Mouse (Mus musculus) heart, postnatal 0 days (tissue): ENCODE measurements at regions not wholly inside any gene's neighbourhood (a gene's known extent, or its start where the extent isn't known, plus 50 kb on each side); places are given as distances from the start of the nearest gene placed in this dataset.
A peak's percentile ranks its signal among the peaks of the same experiment; 100 is the strongest.

Source experiments
- ATAC-seq: fragments of 200-750 bp; cut with Nextera tagmentation; 2 replicates; pipeline ENCODE4 v1.8.0; 2017; ENCODE audit warnings: low read depth, moderate number of reproducible peaks, moderate library complexity; ENCODE audit not compliant: insufficient read depth
- DNase-seq: peaks from one replicate; pipeline ENCODE4 v3.0.0-alpha.2; 2016; ENCODE audit warnings: low spot score
- H3K27ac ChIP-seq: fragments of 300-500 bp; sonication (generic); 2 replicates; pipeline ENCODE4 v1.5.1; 2014; ENCODE audit warnings: low read depth, mild to moderate bottlenecking
- H3K27me3 ChIP-seq: fragments of 300-500 bp; sonication (generic); 2 replicates; pipeline ENCODE4 v1.6.1; 2014; ENCODE audit warnings: low read length, mixed read lengths; ENCODE audit not compliant: control insufficient read depth, insufficient read depth
- H3K36me3 ChIP-seq: fragments of 300-500 bp; sonication (generic); replicated peaks from 2 replicates; pipeline ENCODE4 v1.6.1; 2014; ENCODE audit warnings: low read length, mixed read lengths; ENCODE audit not compliant: control insufficient read depth, insufficient read depth
- H3K4me1 ChIP-seq: fragments of 300-500 bp; sonication (generic); 2 replicates; pipeline ENCODE4 v1.6.1; 2014; ENCODE audit warnings: antibody characterized with exemption; ENCODE audit not compliant: control insufficient read depth, insufficient read depth
- H3K4me2 ChIP-seq: fragments of 300-500 bp; sonication (generic); 2 replicates; pipeline ENCODE4 v1.6.1; 2014; ENCODE audit warnings: low read depth, mild to moderate bottlenecking, low read length, moderate library complexity
- H3K4me3 ChIP-seq: fragments of 300-500 bp; sonication (generic); 2 replicates; pipeline ENCODE4 v1.5.1; 2014; ENCODE audit warnings: low read depth, low read length
- H3K9ac ChIP-seq: fragments of 300-500 bp; sonication (generic); replicated peaks from 2 replicates; pipeline ENCODE4 v1.6.1; 2014; ENCODE audit warnings: low read depth, low read length, mixed read lengths
- H3K9me3 ChIP-seq: fragments of 300-500 bp; sonication (generic); replicated peaks from 2 replicates; pipeline ENCODE4 v1.6.1; 2016; ENCODE audit warnings: low read length; ENCODE audit not compliant: control insufficient read depth
- CTCF ChIP-seq: IDR thresholded peaks from 2 replicates; pipeline ENCODE4 v1.5.1; 2016; ENCODE audit warnings: antibody characterized with exemption, control low read depth, low read depth
- EP300 ChIP-seq: IDR thresholded peaks from 2 replicates; pipeline ENCODE4 v1.6.1; 2016; ENCODE audit warnings: antibody characterized with exemption, low read depth
- WGBS: fragments of 180-500 bp; shearing (Covaris S2); extraction: QIAGEN DNeasy Blood & Tissue Kit; methylation state at CpG from one replicate; pipeline ENCODE4 v1.1.7; 2014; 5-methylcytosine and 5-hydroxymethylcytosine counted together

DNA sequence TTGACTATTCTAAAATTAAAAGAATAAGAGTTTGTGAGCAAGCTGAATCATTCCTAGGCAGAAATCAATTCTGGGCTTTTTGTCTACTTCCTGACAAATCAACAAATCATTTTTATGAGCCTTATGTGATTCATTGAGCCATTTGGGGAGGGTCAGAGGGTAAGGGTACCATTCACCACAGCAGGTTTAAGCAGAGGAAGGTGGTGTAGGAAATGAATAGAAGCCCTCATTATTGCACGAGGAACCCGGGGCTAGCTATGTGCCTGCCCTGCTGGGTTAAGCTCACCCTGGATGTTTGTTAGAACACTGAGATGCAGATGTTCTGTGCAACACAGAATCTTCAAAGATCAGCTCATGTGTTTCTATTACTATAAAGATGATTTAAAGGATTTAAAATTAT, 150.2 kb upstream of the Lyplal1 start:
- ATAC-seq (no peak), DNase-seq (no peak)
- Histone ChIP-seq H3K9ac (no peak overlapping the region), H3K27ac (no peak overlapping the region), H3K4me3 (no peak overlapping the region), H3K9me3 (0 out of 2 replicates have a peak, but pooled peaks cover 4% of the 10 kb centered on the region), H3K27me3 (no peaks in the 10 kb centered on the region), H3K4me1 (no peaks in the 10 kb centered on the region; the same call in 1 of the 2 replicates), H3K36me3 (no peaks in the 10 kb centered on the region), H3K4me2 (no peak overlapping the region)
- 69% methylated on average over 2 of the region's 2 CpGs for WGBS
- no peak for TF ChIP-seq CTCF
- no peak for TF ChIP-seq EP300

DNA sequence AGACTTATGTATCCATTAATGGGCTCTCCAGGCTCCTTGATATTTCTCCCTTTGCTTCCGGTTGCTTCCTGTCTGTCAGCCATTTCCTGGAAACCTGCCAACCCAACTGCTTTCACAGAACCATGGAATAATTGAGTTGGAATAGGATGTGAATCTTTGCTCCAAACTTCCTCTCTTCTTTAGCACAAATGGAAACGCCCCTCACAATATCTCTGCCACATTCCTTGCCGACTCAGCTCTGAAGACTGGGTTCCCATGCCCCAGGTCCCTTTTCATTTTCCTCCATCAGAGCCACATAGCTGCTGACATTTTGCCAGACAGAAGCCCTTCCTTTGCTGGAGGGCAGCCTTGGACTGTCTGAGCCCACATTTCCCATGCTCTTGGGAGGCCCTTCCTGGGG, 147.5 kb upstream of the Lyplal1 start:
- 28% methylated on average over 3 of the region's 3 CpGs for WGBS

DNA sequence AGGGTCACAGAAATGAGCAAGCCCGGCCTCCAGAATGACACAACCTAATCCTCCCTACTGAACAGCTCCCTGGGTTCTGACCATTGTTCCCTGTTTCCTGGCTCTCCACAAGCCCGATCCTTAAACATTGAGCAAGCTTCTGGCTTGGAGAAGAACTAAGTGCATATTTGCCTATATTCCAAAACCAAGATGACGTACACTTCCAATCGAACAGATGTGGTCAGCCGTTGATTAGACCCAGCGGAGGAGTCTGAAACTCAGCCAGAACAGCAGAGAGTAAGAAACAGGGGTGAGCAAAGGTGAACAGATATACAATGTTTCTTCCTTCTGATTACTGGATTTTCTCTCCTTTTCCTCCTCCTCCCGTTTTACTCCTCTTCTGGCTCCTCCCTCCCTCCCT, 146.8 kb upstream of the Lyplal1 start:
- H3K9ac ChIP-seq: no peak overlapping the region
- H3K4me2 ChIP-seq: no peak overlapping the region
- peak overlapping the region; percentile 25; the same call in 1 of the 2 replicates for H3K27ac ChIP-seq
- DNase-seq (peak; percentile 43), ATAC-seq (0 out of 2 replicates have a peak, but pooled peaks have one; percentile 21)
- peaks cover 3% of the 10 kb centered on the region; the same call in 1 of the 2 replicates for H3K4me1 ChIP-seq
- 0 out of 2 replicates have a peak, but pooled peaks cover 4% of the 10 kb centered on the region for H3K9me3 ChIP-seq
- no peaks in the 10 kb centered on the region for H3K36me3 ChIP-seq
- WGBS: 51% methylated on average over 7 of the region's 7 CpGs
- no peaks in the 10 kb centered on the region for H3K27me3 ChIP-seq
- TF ChIP-seq CTCF (no peak), EP300 (no peak)
- no peak overlapping the region for H3K4me3 ChIP-seq

More for the DNA sequence above, 147.5 kb upstream of the Lyplal1 start:
- TF ChIP-seq EP300: no peak
- TF ChIP-seq CTCF: no peak
- H3K4me3 ChIP-seq: no peak overlapping the region
- DNase-seq: peak; percentile 57
- H3K9ac ChIP-seq: no peak overlapping the region
- 0 out of 2 replicates have a peak, but pooled peaks cover 4% of the 10 kb centered on the region for H3K9me3 ChIP-seq
- peak overlapping the region; percentile 49 for H3K27ac ChIP-seq
- no peaks in the 10 kb centered on the region for H3K27me3 ChIP-seq
- no peak overlapping the region for H3K4me2 ChIP-seq
- H3K4me1 ChIP-seq: peaks cover 3% of the 10 kb centered on the region; the same call in 1 of the 2 replicates
- no peaks in the 10 kb centered on the region for H3K36me3 ChIP-seq
- ATAC-seq: no peak

DNA sequence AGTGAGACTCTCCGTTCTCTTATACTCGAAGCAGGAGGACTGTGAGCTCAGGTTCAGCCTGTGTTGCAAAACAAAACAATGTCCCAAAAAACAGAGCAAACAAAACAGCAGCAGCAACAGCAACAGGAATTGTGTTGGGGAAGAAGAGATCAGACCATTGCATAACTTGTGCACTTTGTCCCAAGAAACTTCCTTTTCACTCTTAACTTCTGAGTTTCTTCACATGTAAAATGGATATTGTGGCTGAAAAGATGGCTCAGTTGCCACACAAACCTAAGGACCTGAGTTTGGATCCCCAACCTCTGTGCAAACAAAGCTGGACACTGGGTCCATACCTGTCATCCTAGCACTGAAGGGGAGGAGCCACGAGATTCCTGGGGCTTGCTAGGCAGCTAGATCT, 146.1 kb upstream of the Lyplal1 start:
- no peak for TF ChIP-seq CTCF
- WGBS: 68% methylated on average over 3 of the region's 3 CpGs

DNA sequence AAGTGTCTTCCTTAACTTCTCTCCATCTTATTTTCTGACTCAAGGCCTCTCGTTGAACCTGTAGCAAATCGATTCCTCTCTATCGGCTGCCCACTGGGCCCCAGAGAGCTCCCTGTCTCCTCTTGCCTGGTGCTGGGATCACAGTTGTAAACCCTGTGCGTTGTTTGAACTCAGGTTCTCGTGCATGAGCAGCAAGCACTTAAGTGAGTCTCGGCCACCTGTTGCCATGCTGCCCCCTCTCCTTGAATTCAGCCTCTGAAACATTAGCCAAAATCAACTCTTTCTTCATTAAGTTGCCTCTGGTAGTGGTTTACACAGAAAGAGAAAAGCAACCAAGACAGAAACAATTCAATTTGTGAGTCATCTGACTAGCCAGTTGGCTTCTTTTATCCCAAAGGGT, 144.9 kb upstream of the Lyplal1 start:
- Histone ChIP-seq H3K27ac (no peak overlapping the region), H3K9me3 (0 out of 2 replicates have a peak, but pooled peaks cover 4% of the 10 kb centered on the region), H3K9ac (no peak overlapping the region), H3K4me1 (peaks cover 3% of the 10 kb centered on the region; the same call in 1 of the 2 replicates), H3K4me3 (no peak overlapping the region), H3K27me3 (no peaks in the 10 kb centered on the region), H3K36me3 (no peaks in the 10 kb centered on the region), H3K4me2 (no peak overlapping the region)
- ATAC-seq: no peak
- TF ChIP-seq EP300 (no peak), CTCF (no peak)
- 74% methylated on average over 6 of the region's 6 CpGs for WGBS
- no peak for DNase-seq

More for the DNA sequence above, 146.1 kb upstream of the Lyplal1 start:
- Histone ChIP-seq H3K36me3 (no peaks in the 10 kb centered on the region), H3K4me3 (no peak overlapping the region), H3K27ac (no peak overlapping the region), H3K4me2 (no peak overlapping the region), H3K27me3 (no peaks in the 10 kb centered on the region), H3K9me3 (0 out of 2 replicates have a peak, but pooled peaks cover 4% of the 10 kb centered on the region), H3K4me1 (peaks cover 3% of the 10 kb centered on the region; the same call in 1 of the 2 replicates), H3K9ac (no peak overlapping the region)
- ATAC-seq (no peak), DNase-seq (no peak)

DNA sequence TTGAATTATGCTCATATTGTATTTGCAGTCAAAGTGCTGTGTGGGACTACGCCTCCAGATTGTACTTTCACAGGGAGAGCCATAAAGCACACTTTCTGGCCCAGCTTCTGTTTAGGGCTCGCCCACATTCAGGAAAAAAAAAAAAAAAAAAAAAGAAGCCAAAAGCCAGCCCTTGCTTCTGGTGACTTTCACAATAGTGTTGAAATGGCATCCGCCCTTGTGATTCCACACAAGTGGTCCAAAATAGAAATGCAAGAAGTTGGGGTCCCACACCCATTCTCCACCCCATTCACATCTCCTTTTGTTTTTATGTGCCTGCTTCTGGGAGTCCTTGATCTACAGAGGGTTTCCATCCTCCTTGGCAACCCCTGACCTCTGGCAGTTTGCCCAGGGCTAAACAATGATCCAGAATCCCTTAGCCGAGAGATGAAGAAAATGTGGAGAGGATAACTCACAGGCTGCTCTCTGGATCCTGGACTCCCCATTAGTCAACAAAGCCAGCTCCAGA, 144.3 kb upstream of the Lyplal1 start:
- TF ChIP-seq CTCF: no peak
- TF ChIP-seq EP300: 0 out of 2 replicates have a peak, but pooled peaks have one; percentile 60
- Histone ChIP-seq H3K27me3 (no peaks in the 10 kb centered on the region), H3K4me3 (no peak overlapping the region), H3K4me1 (peaks cover 3% of the 10 kb centered on the region; the same call in 1 of the 2 replicates), H3K36me3 (no peaks in the 10 kb centered on the region), H3K9ac (no peak overlapping the region), H3K9me3 (0 out of 2 replicates have a peak, but pooled peaks cover 4% of the 10 kb centered on the region), H3K4me2 (no peak overlapping the region), H3K27ac (no peak overlapping the region)
- ATAC-seq: peak; percentile 70
- 30% methylated on average over 4 of the region's 4 CpGs for WGBS
- DNase-seq: peak; percentile 65
